Mouse (Mus musculus) heart, embryonic 14.5 days (tissue): ENCODE results near the gene Mrpl34. TPM values are rescaled to one million over a fixed set of nuclear protein-coding genes. Genes with fewer than 3 reads are reported as not detected.

ENCODE experiments used
- ATAC-seq: fragments of 200-750 bp; cut with Nextera tagmentation; 2 replicates; pipeline ENCODE4 v1.8.0; 2017; ENCODE audit warnings: low read depth, moderate TSS enrichment; ENCODE audit not compliant: insufficient number of reproducible peaks, insufficient read depth, low FRiP score
- H3K27ac ChIP-seq, 2 experiments: fragments of 200-500 bp in 1 of 2; fragments of 300-500 bp in 1 of 2; sonication (generic) in 1 of 2; replicated peaks in 1 of 2; 2 replicates each; pipeline ENCODE4 v1.5.1; 2012 to 2014; ENCODE audit warnings: low read depth in 2 of 2, low read length in 2 of 2, control low read depth in 1 of 2, mild to moderate bottlenecking in 1 of 2, mixed read lengths in 1 of 2; ENCODE audit not compliant: control insufficient read depth in 1 of 2, insufficient read depth in 1 of 2
- H3K27me3 ChIP-seq: fragments of 300-500 bp; sonication (generic); 2 replicates; pipeline ENCODE4 v1.6.1; 2014; ENCODE audit warnings: mild to moderate bottlenecking, low read length, control low read depth; ENCODE audit not compliant: control insufficient read depth, insufficient read depth
- H3K36me3 ChIP-seq: fragments of 300-500 bp; sonication (generic); 2 replicates; pipeline ENCODE4 v1.6.1; 2014; ENCODE audit warnings: mild to moderate bottlenecking, control low read depth, low read length, mixed read lengths; ENCODE audit not compliant: control insufficient read depth, insufficient read depth
- H3K4me1 ChIP-seq, 2 experiments: fragments of 200-500 bp in 1 of 2; fragments of 300-500 bp in 1 of 2; sonication (generic) in 1 of 2; 2 replicates each; pipeline ENCODE4 v1.6.1; 2012 to 2014; ENCODE audit warnings: low read length in 2 of 2, control low read depth in 1 of 2, mixed read lengths in 1 of 2; ENCODE audit not compliant: control insufficient read depth in 2 of 2, insufficient read depth in 2 of 2
- H3K4me2 ChIP-seq: fragments of 300-500 bp; sonication (generic); 2 replicates; pipeline ENCODE4 v1.6.1; 2014; ENCODE audit warnings: mild to moderate bottlenecking, low read length
- H3K4me3 ChIP-seq, 2 experiments: fragments of 200-500 bp in 1 of 2; fragments of 300-500 bp in 1 of 2; sonication (generic) in 1 of 2; 2 replicates each; pipeline ENCODE4 v1.5.1; 2012 to 2014; ENCODE audit warnings: low read length in 2 of 2, mild to moderate bottlenecking in 2 of 2, control low read depth in 1 of 2, low read depth in 1 of 2, moderate library complexity in 1 of 2; ENCODE audit not compliant: control insufficient read depth in 1 of 2, insufficient read depth in 1 of 2
- H3K9ac ChIP-seq: fragments of 300-500 bp; sonication (generic); 2 replicates; pipeline ENCODE4 v1.6.1; 2014; ENCODE audit warnings: mild to moderate bottlenecking, low read length
- H3K9me3 ChIP-seq: fragments of 300-500 bp; sonication (generic); 2 replicates; pipeline ENCODE4 v1.6.1; 2016; ENCODE audit warnings: low read length, control low read depth; ENCODE audit not compliant: control insufficient read depth
- WGBS: fragments of 180-500 bp; shearing (Covaris S2); extraction: QIAGEN DNeasy Blood & Tissue Kit; methylation state at CpG from one replicate; pipeline ENCODE4 v1.1.7; 2014; 5-methylcytosine and 5-hydroxymethylcytosine counted together
- polyA plus RNA-seq: library from polyadenylated mRNA; unstranded; fragments of >200 nt; fragmentation: Nextera tagmentation; extraction: Ambion mirVana; gene quantifications from 2 replicates; pipeline ENCODE4 v1.2.1, GENCODE M21; 2014

Gene Mrpl34
- polyA plus RNA-seq, 1 experiment from 2014 or later = 191 TPM

GRCm38 (mm10) chr8:71474785-71475701 is 10.3 kb downstream of the Mrpl34 start:
- Histone ChIP-seq H3K27me3 (peaks cover 12% of the 10 kb centered on the region; the same call in 1 of the 2 replicates), H3K4me1 (peaks cover 5 to 19% of the 10 kb centered on the region in 2 experiments; a peak in 3 of 4 replicates), H3K36me3 (peaks cover 54% of the 10 kb centered on the region), H3K27ac (no peak overlapping the region), H3K4me2 (no peak overlapping the region), H3K9me3 (no peaks in the 10 kb centered on the region), H3K9ac (no peak overlapping the region), H3K4me3 (no peak overlapping the region)
- 88% methylated on average over 25 of the region's 25 CpGs for WGBS
- no peak for ATAC-seq

DNA sequence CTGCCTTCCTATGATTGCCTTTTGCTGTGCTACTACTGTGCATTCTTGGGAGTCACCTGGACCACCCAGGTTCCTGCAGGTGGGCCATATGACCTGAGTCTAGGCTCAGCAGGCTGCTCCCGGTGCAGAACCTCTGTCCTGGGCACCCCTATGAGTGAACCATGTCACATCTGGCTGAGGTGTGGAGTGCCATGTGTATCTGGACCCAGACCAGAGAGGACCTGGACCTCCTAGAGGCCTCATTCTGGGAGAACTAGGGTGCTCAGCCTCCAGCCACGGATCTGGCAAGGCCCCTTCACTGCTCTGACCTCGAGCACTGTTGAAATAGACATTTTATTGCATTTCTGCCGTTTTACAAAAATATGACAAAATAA is 10.9 kb downstream of the Mrpl34 start:
- Histone ChIP-seq H3K27ac (0 out of 4 replicates have a peak overlapping the region, but pooled peaks of 1 of the 2 experiments have one; percentile 85), H3K4me1 (peaks cover 3 to 12% of the 10 kb centered on the region in 2 experiments; a peak in 3 of 4 replicates), H3K9ac (peak overlapping the region; percentile 80), H3K9me3 (no peaks in the 10 kb centered on the region), H3K36me3 (peaks cover 57% of the 10 kb centered on the region), H3K27me3 (peaks cover 15% of the 10 kb centered on the region; the same call in 1 of the 2 replicates), H3K4me3 (peak overlapping the region; percentile 70 to 76; a peak in 3 of 4 replicates), H3K4me2 (peak overlapping the region; percentile 87)
- WGBS = 31% methylated on average over 4 of the region's 4 CpGs
- no peak for ATAC-seq

DNA sequence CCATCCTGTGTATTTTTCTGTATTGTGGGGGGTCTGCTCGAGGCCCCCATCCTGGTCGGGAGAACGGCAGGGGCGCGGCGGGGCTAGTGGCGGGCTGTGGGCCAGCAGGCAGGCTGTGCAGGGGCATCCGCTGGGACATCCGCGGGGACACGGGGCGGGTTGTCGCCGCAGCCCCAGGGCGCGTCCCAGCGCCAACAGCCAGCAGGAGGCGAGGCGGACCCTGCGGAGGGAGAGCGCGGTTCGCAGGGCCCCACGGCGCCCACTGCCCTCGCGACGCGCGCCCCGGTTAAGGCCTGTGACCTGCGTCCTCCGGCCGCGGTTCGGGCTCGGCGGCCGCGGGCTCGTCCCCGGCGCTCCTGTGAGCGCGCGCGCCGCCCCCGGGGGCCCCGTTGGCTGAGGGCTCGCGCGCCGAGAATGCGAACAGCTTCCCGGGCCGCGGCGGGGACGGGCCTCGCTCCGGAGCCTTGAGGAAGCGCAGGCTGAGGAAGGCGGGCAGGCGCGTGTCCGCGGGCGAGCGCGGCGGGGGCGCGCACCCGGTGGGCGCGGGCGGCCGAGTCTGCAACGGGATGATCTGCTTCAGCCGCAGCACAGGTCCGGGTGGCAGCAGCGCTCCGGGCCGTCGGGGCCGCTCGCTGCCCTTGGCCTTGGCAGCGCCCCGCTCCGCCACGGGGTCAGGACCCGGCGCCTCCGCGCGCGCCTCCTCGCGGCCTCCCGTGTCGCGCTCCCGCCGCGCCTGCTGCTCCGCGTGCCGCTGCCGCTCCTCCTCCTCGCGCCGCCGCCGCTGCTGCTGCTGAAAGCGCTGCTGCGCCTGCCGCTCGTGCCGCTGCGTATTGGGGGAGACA is 11.6 kb downstream of the Mrpl34 start:
- Histone ChIP-seq H3K9ac (peak overlapping the region; percentile 80), H3K4me1 (peaks cover 3 to 12% of the 10 kb centered on the region in 2 experiments; a peak in 3 of 4 replicates), H3K4me2 (peak overlapping the region; percentile 87), H3K27me3 (peaks cover 17% of the 10 kb centered on the region; the same call in 1 of the 2 replicates), H3K36me3 (peaks cover 51% of the 10 kb centered on the region), H3K27ac (peak overlapping the region; percentile 70 to 85), H3K9me3 (no peaks in the 10 kb centered on the region), H3K4me3 (peak overlapping the region; percentile 70 to 76)
- WGBS = under 1% methylated on average over 104 of the region's 121 CpGs
- peak; percentile 57 for ATAC-seq

- Histone ChIP-seq H3K9ac (peak overlapping the region; percentile 80), H3K36me3 (peaks cover 41% of the 10 kb centered on the region), H3K27ac (peak overlapping the region in 1 of 2 experiments; percentile 85; a peak in 1 of 4 replicates), H3K4me1 (peaks cover 3 to 12% of the 10 kb centered on the region in 2 experiments; a peak in 3 of 4 replicates), H3K9me3 (no peaks in the 10 kb centered on the region), H3K4me3 (peak overlapping the region in 1 of 2 experiments; percentile 70; a peak in 2 of 4 replicates), H3K4me2 (peak overlapping the region; percentile 87), H3K27me3 (peaks cover 23% of the 10 kb centered on the region; the same call in 1 of the 2 replicates)
- ATAC-seq = no peak
- WGBS = 42% methylated on average over 14 of the region's 14 CpGs
These were observed 12.6 kb downstream of the Mrpl34 start for GRCm38 (mm10) chr8:71477196-71477845.

DNA sequence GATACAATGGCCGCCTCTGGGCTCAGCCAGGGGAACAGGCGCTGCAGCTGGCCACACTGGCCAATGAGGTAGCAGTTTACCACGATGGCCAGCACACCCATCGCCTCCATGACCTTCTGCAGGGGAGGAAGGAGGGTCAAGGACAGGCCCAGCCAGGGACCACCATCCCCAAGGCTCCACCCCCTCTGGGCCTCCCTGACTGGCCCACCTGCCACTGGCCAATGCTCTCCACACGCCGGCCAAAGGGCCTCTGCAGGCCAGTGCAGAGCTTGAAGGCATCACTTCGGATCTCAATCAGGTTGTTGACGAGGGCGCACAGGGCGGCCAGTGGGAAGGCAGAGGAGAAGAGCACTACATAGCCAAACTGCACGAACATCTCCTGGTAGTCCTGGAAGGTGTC is 14.2 kb downstream of the Mrpl34 start:
- H3K36me3 ChIP-seq = peaks cover 25% of the 10 kb centered on the region
- ATAC-seq = no peak

GRCm38 (mm10) chr8:71483932-71484331 is 19.2 kb downstream of the Mrpl34 start:
- H3K9me3 ChIP-seq = no peaks in the 10 kb centered on the region
- no peak overlapping the region for H3K4me2 ChIP-seq
- H3K27me3 ChIP-seq = peaks cover 12% of the 10 kb centered on the region; the same call in 1 of the 2 replicates
- H3K27ac ChIP-seq = no peak overlapping the region
- peaks cover 3 to 4% of the 10 kb centered on the region in 2 experiments; a peak in 1 of 4 replicates for H3K4me1 ChIP-seq
- H3K36me3 ChIP-seq = 0 out of 2 replicates have a peak, but pooled peaks cover 9% of the 10 kb centered on the region
- WGBS = 42% methylated on average over 8 of the region's 8 CpGs
- H3K9ac ChIP-seq = no peak overlapping the region
- no peak for ATAC-seq
- no peak overlapping the region for H3K4me3 ChIP-seq

More for the DNA sequence above, 14.2 kb downstream of the Mrpl34 start:
- Histone ChIP-seq H3K27ac (no peak overlapping the region), H3K4me1 (peaks cover 3 to 12% of the 10 kb centered on the region in 2 experiments; a peak in 3 of 4 replicates), H3K4me2 (no peak overlapping the region), H3K9ac (no peak overlapping the region), H3K4me3 (no peak overlapping the region), H3K27me3 (peaks cover 23% of the 10 kb centered on the region; the same call in 1 of the 2 replicates), H3K9me3 (no peaks in the 10 kb centered on the region)
- WGBS = 88% methylated on average over 11 of the region's 11 CpGs
